Mouse (Mus musculus): Measurements from ENCODE around the gene Kctd11. TPM values are rescaled to one million over a fixed set of nuclear protein-coding genes. Genes with fewer than 3 reads are reported as not detected.

Gene Kctd11
- polyA plus RNA-seq, 1 experiment from 2014 or later: 15.9 TPM

- no peak for DNase-seq (ENCODE audit: low spot score)
Observed at GRCm38 (mm10) chr11:69881787-69882670, 823 bp upstream of the Kctd11 start.

GRCm38 (mm10) chr11:69880506-69880852, 727 bp downstream of the Kctd11 start:
- peak; percentile 30; the same call in 1 of the 2 replicates for ATAC-seq (ENCODE audit: low FRiP score, low TSS enrichment)
- H3K36me3 ChIP-seq (ENCODE audit: control insufficient read depth, insufficient read depth, low read length): no peaks in the 10 kb centered on the region
- WGBS: under 1% methylated on average over 18 of the region's 18 CpGs
- peak overlapping the region; percentile 77 for H3K4me2 ChIP-seq (replicated peaks; ENCODE audit: low read depth)
- H3K4me1 ChIP-seq (replicated peaks; ENCODE audit: control insufficient read depth, insufficient read depth): peaks cover 11% of the 10 kb centered on the region
- H3K27ac ChIP-seq (replicated peaks): peak overlapping the region; percentile 93
- peak overlapping the region; percentile 57 for H3K4me3 ChIP-seq (ENCODE audit: low read depth, low read length)
- no peaks in the 10 kb centered on the region for H3K9me3 ChIP-seq (ENCODE audit: control insufficient read depth, low read length)
- peak; percentile 90 for TF ChIP-seq CTCF (IDR thresholded peaks at IDR 0.05; ENCODE audit: low read depth)
- TF ChIP-seq EP300 (optimal IDR thresholded peaks at IDR 0.05): no peak
- H3K9ac ChIP-seq (ENCODE audit: low read length): peak overlapping the region; percentile 65
- H3K27me3 ChIP-seq (ENCODE audit: control insufficient read depth, insufficient read depth, low read length): no peaks in the 10 kb centered on the region
- DNase-seq (ENCODE audit: low spot score): peak; percentile 82

More at GRCm38 (mm10) chr11:69881787-69882670, 823 bp upstream of the Kctd11 start:
- Histone ChIP-seq H3K36me3 (ENCODE audit: control insufficient read depth, insufficient read depth, low read length) (no peaks in the 10 kb centered on the region), H3K9me3 (ENCODE audit: control insufficient read depth, low read length) (no peaks in the 10 kb centered on the region), H3K4me2 (replicated peaks; ENCODE audit: low read depth) (peak overlapping the region; percentile 77), H3K4me3 (ENCODE audit: low read depth, low read length) (peak overlapping the region; percentile 57), H3K27ac (replicated peaks) (peak overlapping the region; percentile 93), H3K27me3 (ENCODE audit: control insufficient read depth, insufficient read depth, low read length) (no peaks in the 10 kb centered on the region), H3K9ac (ENCODE audit: low read length) (peak overlapping the region; percentile 65), H3K4me1 (replicated peaks; ENCODE audit: control insufficient read depth, insufficient read depth) (peaks cover 11% of the 10 kb centered on the region)
- TF ChIP-seq EP300 (optimal IDR thresholded peaks at IDR 0.05) (no peak), CTCF (IDR thresholded peaks at IDR 0.05; ENCODE audit: low read depth) (no peak)
- 54% methylated on average over 21 of the region's 21 CpGs for WGBS
- no peak for ATAC-seq (ENCODE audit: low FRiP score, low TSS enrichment)

- Histone ChIP-seq H3K4me2 (replicated peaks; ENCODE audit: low read depth) (peak overlapping the region; percentile 77), H3K9ac (ENCODE audit: low read length) (peak overlapping the region; percentile 65), H3K4me3 (ENCODE audit: low read depth, low read length) (peak overlapping the region; percentile 57), H3K9me3 (ENCODE audit: control insufficient read depth, low read length) (no peaks in the 10 kb centered on the region), H3K4me1 (replicated peaks; ENCODE audit: control insufficient read depth, insufficient read depth) (peaks cover 11% of the 10 kb centered on the region), H3K27ac (replicated peaks) (peak overlapping the region; percentile 93), H3K36me3 (ENCODE audit: control insufficient read depth, insufficient read depth, low read length) (no peaks in the 10 kb centered on the region), H3K27me3 (ENCODE audit: control insufficient read depth, insufficient read depth, low read length) (no peaks in the 10 kb centered on the region)
- no peak for TF ChIP-seq CTCF (IDR thresholded peaks at IDR 0.05; ENCODE audit: low read depth)
- TF ChIP-seq EP300 (optimal IDR thresholded peaks at IDR 0.05): no peak
- no peak for ATAC-seq (ENCODE audit: low FRiP score, low TSS enrichment)
- no peak for DNase-seq (ENCODE audit: low spot score)
- WGBS: 51% methylated on average over 15 of the region's 15 CpGs
Observed at GRCm38 (mm10) chr11:69879711-69880110, 1.5 kb downstream of the Kctd11 start.

- Histone ChIP-seq H3K27me3 (ENCODE audit: control insufficient read depth, insufficient read depth, low read length) (no peaks in the 10 kb centered on the region), H3K4me2 (replicated peaks; ENCODE audit: low read depth) (peak overlapping the region; percentile 77), H3K27ac (replicated peaks) (peak overlapping the region; percentile 93), H3K4me3 (ENCODE audit: low read depth, low read length) (peak overlapping the region; percentile 57), H3K9ac (ENCODE audit: low read length) (peak overlapping the region; percentile 65), H3K4me1 (replicated peaks; ENCODE audit: control insufficient read depth, insufficient read depth) (peaks cover 11% of the 10 kb centered on the region), H3K9me3 (ENCODE audit: control insufficient read depth, low read length) (no peaks in the 10 kb centered on the region), H3K36me3 (ENCODE audit: control insufficient read depth, insufficient read depth, low read length) (no peaks in the 10 kb centered on the region)
- 84% methylated on average over 6 of the region's 6 CpGs for WGBS
- no peak for DNase-seq (ENCODE audit: low spot score)
- no peak for ATAC-seq (ENCODE audit: low FRiP score, low TSS enrichment)
- TF ChIP-seq EP300 (optimal IDR thresholded peaks at IDR 0.05) (no peak), CTCF (IDR thresholded peaks at IDR 0.05; ENCODE audit: low read depth) (no peak)
Observed at GRCm38 (mm10) chr11:69878952-69879351, 2.3 kb downstream of the Kctd11 start.

- 52% methylated on average over 3 of the region's 3 CpGs for WGBS
- Histone ChIP-seq H3K27me3 (ENCODE audit: control insufficient read depth, insufficient read depth, low read length) (no peaks in the 10 kb centered on the region), H3K9ac (ENCODE audit: low read length) (no peak overlapping the region), H3K4me3 (ENCODE audit: low read depth, low read length) (no peak overlapping the region), H3K4me1 (replicated peaks; ENCODE audit: control insufficient read depth, insufficient read depth) (peaks cover 11% of the 10 kb centered on the region), H3K27ac (replicated peaks) (peak overlapping the region; percentile 93), H3K36me3 (ENCODE audit: control insufficient read depth, insufficient read depth, low read length) (no peaks in the 10 kb centered on the region), H3K9me3 (ENCODE audit: control insufficient read depth, low read length) (no peaks in the 10 kb centered on the region), H3K4me2 (replicated peaks; ENCODE audit: low read depth) (no peak overlapping the region)
- ATAC-seq (ENCODE audit: low FRiP score, low TSS enrichment): peak; percentile 28
- TF ChIP-seq CTCF (IDR thresholded peaks at IDR 0.05; ENCODE audit: low read depth) (no peak), EP300 (optimal IDR thresholded peaks at IDR 0.05) (no peak)
- peak; percentile 52 for DNase-seq (ENCODE audit: low spot score)
Observed at GRCm38 (mm10) chr11:69878399-69878798, 2.8 kb downstream of the Kctd11 start.

GRCm38 (mm10) chr11:69877878-69878277, 3.3 kb downstream of the Kctd11 start, which contains the start of gene Tmem95:
Gene Tmem95 (minus strand): TSS chr11:69878018.
- H3K4me2 ChIP-seq (replicated peaks; ENCODE audit: low read depth): 0 out of 2 replicates have a peak within 1 kb of the TSS, but pooled peaks have one; percentile 77
- H3K4me3 ChIP-seq (ENCODE audit: low read depth, low read length): no peak within 1 kb of the TSS
- no peaks in the 10 kb centered on the region for H3K36me3 ChIP-seq (ENCODE audit: control insufficient read depth, insufficient read depth, low read length)
- 65% methylated on average over 11 of the region's 11 CpGs for WGBS
- no peak within 1 kb of the TSS for H3K9ac ChIP-seq (ENCODE audit: low read length)
- H3K9me3 ChIP-seq (ENCODE audit: control insufficient read depth, low read length): no peaks in the 10 kb centered on the region
- DNase-seq (ENCODE audit: low spot score) (no peak), ATAC-seq (ENCODE audit: low FRiP score, low TSS enrichment) (no peak)
- TF ChIP-seq CTCF (IDR thresholded peaks at IDR 0.05; ENCODE audit: low read depth) (no peak), EP300 (optimal IDR thresholded peaks at IDR 0.05) (no peak)
- H3K27ac ChIP-seq (replicated peaks): peak within 1 kb of the TSS; percentile 93
- no peaks in the 10 kb centered on the region for H3K27me3 ChIP-seq (ENCODE audit: control insufficient read depth, insufficient read depth, low read length)
- peaks cover 11% of the 10 kb centered on the region for H3K4me1 ChIP-seq (replicated peaks; ENCODE audit: control insufficient read depth, insufficient read depth)

All from stomach, postnatal 0 days (tissue).